Mouse (Mus musculus) heart, postnatal 4 days (tissue): ENCODE measurements around the gene Olfr539. TPM values are rescaled to one million over a fixed set of nuclear protein-coding genes. Genes with fewer than 3 reads are reported as not detected.
"Not testable (repeated sequence)": the region's sequence is repeated elsewhere in the genome, so short reads cannot be mapped to it uniquely, and the experiment has no call there.

Experiments
- DNase-seq: peaks from one replicate; pipeline ENCODE4 v3.0.0; 2021
- total RNA-seq, 2 experiments: library from RNA; stranded (reverse); gene quantifications; 2 replicates each; pipeline ENCODE4 v1.2.3; 2021

The Olfr539 gene
- not detected for total RNA-seq

DNA sequence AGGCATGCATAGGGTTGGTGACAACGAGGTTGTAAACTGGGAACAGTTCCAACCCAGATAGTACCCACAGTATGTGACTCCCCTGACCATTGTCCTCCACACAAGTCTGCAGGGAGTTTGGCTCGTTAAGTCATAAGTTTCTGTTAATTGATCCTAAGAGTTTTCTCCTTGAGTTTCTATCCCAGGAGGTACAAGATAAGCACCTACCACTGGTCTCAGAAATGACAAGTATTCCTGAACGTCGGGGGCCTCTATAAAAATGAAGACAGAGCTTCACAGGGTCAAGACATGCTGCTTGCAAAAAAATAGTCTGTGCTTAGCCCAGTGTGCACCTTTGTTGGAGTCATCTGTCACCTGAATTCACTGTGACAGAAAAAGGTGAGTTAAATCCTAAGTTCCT lies at the start of gene Olfr539:
TSS of gene Olfr539 (plus strand) at position 301 of the 400 bp plus-strand sequence.
- no peak for DNase-seq

DNA sequence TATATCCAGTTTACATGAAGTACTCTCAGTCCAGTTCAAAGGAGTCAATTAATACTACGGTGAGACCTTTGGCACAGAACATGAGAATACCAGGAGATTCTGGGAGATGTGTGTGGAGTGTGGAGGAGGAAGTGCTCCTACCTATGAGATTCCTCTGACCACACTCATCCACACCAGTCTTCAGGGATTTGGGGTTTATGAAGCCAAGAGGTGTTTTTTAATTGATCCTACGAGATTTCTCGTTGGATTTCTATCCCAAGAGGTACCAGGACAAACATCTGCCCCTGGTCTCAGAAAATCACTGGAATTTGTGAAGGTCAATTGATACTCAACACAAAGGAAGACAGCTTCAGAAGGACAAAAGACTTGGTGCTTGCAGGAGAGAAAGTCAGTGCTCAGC lies 31.1 kb upstream of the Olfr539 start, which contains the start of gene Olfr61:
TSS of gene Olfr61 (plus strand) at position 301 of the 400 bp plus-strand sequence.
- not testable (repeated sequence) for DNase-seq

DNA sequence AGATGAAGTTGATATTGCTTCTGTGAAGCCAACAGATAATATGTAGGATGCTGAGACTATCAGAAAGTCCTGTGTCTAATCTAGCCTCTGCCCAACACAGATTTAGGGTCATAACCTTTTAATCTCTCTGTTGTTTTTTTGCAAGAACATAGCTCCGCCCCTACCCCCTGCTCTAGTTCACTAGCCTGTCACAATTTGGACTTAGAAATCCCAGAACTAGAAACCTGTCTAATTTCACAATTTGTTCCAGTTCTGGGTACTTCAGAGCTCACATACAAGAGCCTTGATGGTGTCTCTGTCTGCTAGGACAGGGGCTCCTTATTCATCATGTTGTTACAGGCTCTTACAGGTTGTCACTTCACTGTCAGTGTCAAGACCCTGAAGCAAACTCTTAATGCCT lies 29.2 kb upstream of the Olfr539 start:
- no peak for DNase-seq

DNA sequence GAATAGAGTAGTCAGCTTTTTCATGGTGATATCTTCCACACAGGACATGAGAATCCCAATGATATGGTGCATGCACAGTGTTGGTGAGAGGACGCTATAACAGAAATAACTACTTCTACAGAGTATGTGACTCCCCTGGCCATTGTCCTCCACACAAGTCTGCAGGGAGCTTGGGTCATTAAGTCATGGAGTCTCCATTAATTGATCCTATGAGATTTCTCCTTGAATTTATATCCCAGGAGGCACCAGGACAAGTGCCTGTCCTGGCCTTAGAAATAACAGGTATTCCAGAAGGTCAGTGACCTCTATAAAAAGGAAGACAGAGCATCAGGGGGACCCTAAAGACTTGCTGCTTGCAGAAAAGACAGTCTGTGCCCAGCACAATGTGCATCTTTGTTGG lies 13.6 kb upstream of the Olfr539 start, which contains the start of gene Olfr53:
TSS of gene Olfr53 (plus strand) at position 301 of the 400 bp plus-strand sequence.
- no peak for DNase-seq

DNA sequence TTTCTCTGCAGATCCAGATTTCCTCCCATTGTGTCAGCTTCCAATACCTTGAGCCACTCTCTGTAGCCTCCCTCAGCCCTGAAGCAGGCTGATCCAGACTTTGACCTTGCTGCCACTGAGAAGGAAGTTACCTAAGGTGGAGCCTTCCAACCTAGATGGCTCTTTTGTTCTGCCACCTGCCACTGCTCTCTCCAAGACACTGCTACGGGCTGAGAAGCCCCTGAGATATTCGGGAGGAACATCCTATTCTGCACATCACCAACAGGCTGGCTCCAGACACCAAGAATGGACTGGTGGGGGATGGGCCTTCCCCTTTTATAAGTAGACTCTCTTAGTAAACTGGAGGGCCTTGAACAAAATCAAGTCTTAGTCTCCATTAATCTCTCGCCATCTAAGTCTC lies 11.0 kb downstream of the Olfr539 start:
- DNase-seq = not testable (repeated sequence)

DNA sequence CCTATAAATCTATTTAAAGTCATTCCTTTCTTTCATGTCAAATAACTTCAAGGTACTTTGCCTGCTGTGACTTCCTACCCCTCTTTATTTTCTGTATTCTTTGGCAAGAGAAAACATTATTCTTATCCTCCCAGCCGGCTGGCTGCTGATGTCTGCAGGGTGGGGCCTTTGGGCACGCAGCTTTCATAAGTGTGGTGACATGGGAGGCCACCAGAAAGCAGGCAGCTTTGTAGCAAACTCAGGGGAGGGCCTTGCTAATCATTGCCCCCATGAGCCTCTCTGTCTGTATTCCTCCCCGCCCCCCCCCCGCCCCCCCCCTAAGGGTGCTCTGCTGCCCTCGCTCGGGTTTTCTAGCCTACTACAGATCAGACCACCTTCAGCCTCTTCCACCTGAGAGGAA lies 16.1 kb downstream of the Olfr539 start:
- no peak for DNase-seq

DNA sequence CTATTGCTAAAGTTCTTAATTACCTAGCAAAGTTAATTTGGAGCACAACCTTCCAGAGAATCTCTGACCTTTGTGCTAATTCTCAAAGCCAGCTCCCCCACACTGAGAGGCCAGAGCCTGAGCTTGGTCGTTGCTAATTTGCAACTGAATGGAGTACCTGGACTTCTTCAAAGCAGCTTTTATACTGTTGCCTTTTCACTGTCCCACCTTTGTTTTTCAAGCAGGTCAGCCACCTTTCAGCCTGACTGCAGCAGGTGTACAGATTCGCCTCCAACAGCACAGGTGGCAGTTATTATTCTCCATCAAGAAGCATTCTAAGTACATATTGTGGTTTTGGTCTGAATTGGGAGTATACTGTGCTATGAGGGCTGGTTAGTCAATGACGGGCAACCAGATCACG lies 19.9 kb downstream of the Olfr539 start:
- not testable (repeated sequence) for DNase-seq

DNA sequence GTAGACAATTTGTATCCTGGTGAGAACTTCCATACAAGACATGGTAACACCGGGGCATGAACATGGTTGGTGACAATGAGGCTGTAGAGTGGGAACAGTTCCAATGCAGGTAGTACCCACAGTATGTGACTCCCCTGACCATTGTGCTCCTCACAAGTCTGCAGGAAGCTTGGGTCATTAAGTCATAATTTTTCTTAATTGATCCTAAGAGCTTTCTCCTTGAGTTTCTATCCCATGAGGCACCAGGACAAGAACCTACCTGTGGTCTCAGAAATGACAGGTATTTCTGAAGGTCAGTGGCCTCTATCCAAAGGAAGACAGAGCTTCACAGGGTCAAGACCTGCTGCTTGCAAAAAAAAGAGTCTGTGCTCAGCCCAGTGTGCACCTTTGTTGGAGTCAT lies 21.9 kb downstream of the Olfr539 start, which contains the start of gene Olfr45:
TSS of gene Olfr45 (plus strand) at position 301 of the 400 bp plus-strand sequence.
- no peak for DNase-seq

DNA sequence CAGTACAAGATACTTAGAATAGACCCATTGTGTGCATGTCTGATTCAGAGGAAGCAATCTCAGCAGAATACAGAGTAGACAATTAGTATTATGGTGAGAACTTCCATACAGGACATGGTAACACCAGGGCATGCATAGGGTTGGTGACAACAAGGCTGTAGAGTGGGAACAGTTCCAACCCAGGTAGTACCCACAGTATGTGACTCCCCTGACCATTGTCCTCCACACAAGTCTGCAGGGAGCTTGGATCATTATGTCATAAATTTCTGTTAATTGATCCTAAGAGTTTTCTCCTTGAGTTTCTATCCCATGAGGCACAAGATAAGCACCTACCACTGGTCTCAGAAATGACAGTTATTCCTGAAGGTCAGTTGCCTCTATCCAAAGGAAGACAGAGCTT lies 37.2 kb downstream of the Olfr539 start, which contains the start of gene Olfr541:
TSS of gene Olfr541 (plus strand) at position 301 of the 400 bp plus-strand sequence.
- DNase-seq = no peak

DNA sequence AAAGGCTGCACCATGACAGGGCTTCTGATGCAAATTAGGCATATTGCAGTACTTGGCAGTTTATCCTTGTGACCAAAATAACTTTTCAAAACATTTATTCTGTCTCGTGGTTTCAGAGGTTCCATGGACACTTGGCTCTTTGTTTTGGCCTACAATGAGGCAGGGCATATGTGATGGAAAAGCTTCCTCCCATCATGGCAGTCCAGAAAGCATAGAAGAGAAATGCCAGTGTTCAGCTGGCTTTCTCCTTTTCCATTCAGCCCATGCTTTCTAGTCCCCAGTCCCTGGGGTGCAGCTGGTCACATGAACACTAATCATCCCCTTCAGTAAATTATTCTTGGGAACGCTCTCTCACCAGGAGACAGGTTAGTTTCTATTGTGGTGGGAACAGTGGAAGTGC lies 46.6 kb downstream of the Olfr539 start:
- no peak for DNase-seq

DNA sequence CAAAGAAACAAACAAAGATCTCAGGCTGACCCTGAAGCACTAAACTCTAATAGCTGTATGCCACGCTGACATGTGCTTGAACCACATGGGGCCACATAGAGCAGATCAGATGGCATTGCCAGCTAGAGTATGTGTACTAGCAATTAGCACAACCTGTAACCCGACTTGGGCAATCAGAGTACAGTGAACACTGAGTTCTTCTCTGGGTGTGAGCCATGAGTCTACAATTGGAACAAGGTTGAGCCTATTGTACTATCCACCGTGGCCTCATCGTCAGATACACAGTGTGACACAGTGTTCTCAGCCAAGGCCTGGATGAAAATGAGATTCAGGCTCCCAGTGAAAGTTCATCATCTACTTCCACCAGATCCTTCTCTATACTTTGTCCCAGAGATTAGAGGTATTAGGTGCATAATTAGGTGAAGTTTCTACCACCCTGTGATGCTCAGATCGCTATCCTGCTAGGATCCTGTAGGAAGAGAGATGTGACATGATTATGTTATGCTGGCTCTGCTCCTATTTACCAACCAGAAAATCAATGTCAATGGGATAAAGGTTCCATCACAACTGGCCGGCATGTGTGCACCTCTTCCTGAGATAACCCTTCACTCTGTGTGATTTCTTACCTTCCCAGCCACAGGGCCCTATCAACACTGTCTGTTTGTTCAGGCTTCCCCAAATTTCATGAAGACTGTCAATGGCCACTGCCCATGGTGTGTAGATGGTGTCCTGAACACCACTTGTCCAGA lies 48.0 kb downstream of the Olfr539 start:
- DNase-seq = no peak

DNA sequence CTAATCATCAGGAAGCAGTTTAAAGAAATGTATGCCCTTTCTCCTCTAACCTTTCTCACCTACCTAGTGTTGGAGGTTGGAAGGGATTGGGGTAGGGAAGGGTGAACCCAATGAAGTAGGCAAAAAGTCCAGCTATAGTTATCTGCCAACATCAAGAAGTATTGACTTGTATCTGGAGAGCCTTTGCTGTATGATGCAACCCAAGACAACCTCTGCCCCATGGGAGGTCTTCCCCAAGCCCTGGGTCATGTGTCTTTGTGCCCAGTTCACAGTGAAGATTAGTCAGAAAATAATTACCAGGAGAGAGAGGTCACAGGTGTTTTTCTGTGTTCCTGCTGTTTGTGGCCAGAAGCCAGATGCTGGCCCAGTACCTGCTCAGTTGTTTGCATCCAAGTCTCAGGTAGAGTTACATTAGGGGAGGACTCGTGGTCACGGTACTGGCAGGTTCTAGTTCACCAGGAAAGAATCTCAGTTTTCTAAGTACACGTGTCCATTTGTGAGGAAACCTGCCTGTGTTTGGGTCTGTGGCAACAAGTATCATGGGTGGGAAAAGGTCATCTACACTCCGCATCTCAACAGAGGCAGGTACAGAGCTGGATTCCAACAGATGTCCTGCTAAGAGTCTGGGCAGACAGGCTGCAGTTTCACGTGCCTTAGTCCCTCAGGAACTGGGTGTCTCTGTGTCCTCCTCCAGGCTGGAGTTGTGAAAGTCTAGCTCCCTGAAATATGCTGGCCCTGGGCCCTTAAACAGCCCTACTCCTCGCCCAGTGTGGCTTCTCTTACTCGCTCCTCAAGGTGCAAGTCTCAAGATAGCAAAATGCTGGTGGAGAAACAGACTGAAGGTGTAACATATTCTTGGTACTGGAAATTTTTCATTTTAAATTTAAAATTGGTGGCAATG lies 57.7 kb downstream of the Olfr539 start:
- no peak for DNase-seq

DNA sequence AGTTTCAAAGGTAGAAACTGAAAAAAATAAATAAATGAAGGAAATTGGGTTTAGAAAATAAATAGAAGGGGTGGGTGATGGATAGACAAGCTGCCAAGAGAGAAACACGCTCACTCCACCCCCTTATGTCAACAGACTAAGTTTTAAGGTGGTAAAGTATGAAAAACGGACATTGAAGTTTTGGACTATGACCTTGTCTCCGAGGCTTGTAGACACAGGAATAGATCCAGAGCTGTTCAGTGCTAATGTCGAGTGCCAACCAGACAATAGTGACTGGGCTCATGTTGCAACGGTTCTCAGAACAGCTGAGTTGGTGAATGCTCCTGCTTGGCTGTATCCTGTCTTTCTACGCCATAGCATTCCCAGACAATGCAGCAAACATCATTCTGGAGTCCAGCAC lies 61.4 kb downstream of the Olfr539 start:
- DNase-seq = no peak

DNA sequence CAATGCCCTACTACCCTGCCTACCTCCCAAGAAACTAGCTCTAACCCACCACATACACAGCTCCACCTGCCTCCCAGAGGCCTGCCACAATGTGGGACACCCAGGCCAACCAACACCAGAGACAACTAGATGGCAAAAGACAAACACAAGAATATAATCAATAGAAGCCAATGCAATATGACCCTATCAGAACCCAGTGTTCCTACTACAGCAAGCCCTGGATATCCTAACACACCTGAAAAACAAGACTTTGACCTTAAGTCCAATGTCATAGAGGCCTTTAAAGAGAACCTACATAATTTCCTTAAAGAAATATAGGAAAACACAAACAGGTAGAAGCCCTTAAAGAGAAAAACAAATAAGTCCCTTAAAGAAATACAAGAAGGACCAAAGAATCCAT lies 65.8 kb downstream of the Olfr539 start:
- DNase-seq = no peak

Other genes starting within 250 kb of the Olfr539 start
- gene Olfr532, start 238.3 kb upstream of the Olfr539 start, total RNA-seq = not detected
- gene Olfr533, start 196.6 kb upstream of the Olfr539 start, total RNA-seq = not detected
- not detected for gene Olfr535, start 175.7 kb upstream of the Olfr539 start, total RNA-seq
- gene Olfr536, start 152.5 kb upstream of the Olfr539 start, total RNA-seq = not detected
- gene Olfr538, start 92.0 kb upstream of the Olfr539 start, total RNA-seq = not detected
- not detected for gene Olfr46, start 58.7 kb upstream of the Olfr539 start, total RNA-seq
- not detected for gene Olfr61, start 31.0 kb upstream of the Olfr539 start, total RNA-seq
- not detected for gene Olfr53, start 13.5 kb upstream of the Olfr539 start, total RNA-seq
- not detected for gene Olfr45, start 22.0 kb downstream of the Olfr539 start, total RNA-seq
- gene Olfr541, start 37.3 kb downstream of the Olfr539 start, total RNA-seq = not detected
- under 1 TPM in 1 of 2 experiments, not detected in 1; 0.24 TPM for gene Cyp2e1, start 103.8 kb downstream of the Olfr539 start, total RNA-seq
- under 1 TPM; 0.18 to 0.24 TPM for gene Syce1, start 127.9 kb downstream of the Olfr539 start, total RNA-seq
- under 1 TPM; 0.76 to 0.97 TPM for gene Zfp941, start 162.2 kb downstream of the Olfr539 start, total RNA-seq
- gene Urah, start 175.1 kb downstream of the Olfr539 start, total RNA-seq = not detected
- gene Scgb1c1, start 185.6 kb downstream of the Olfr539 start, total RNA-seq = 10 to 100 TPM in 1 of 2 experiments, 1 to 10 TPM in 1; 9.7 to 10.6 TPM
- not detected for gene Odf3, start 187.9 kb downstream of the Olfr539 start, total RNA-seq
- gene Gm45785, start 196.4 kb downstream of the Olfr539 start, total RNA-seq = under 1 TPM in 1 of 2 experiments, not detected in 1; 0.29 TPM
- gene Ric8a, start 197.0 kb downstream of the Olfr539 start, total RNA-seq = 10 to 100 TPM; 25.2 to 32.3 TPM
- gene Bet1l, start 197.6 kb downstream of the Olfr539 start, total RNA-seq = 10 to 100 TPM; 13.5 to 15.9 TPM
- 100 to 1,000 TPM; 119 to 120 TPM for gene Psmd13, start 222.0 kb downstream of the Olfr539 start, total RNA-seq
- gene Sirt3, start 222.4 kb downstream of the Olfr539 start, total RNA-seq = 10 to 100 TPM; 45.1 to 49.1 TPM
- gene Cox8b, start 240.5 kb downstream of the Olfr539 start, total RNA-seq = 1,000 to 10,000 TPM; 1,034 to 1,156 TPM